Mouse (Mus musculus): Measurements from ENCODE around the gene Stard9.

DNA sequence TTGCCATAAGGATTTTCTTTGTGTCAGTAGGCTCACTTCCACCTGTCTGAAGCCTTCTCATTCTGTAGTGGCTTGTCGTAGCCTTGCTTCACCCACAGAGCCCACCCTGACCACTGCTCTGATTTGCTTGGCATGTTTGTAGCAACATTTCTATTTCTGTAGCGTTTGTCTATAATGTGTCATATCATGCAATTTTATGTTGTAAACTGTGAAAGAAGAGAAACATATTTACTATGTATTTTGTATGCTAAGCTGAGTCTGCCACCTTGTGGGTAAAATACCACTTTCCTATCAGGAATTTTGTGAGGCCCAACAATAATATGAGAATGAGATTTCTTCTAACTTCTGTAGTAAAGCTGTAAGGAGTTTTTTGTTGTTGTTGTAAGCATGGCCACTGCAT, 41.3 kb downstream of the Stard9 start:
- TF ChIP-seq EP300 (IDR thresholded peaks at IDR 0.05; ENCODE audit: low read depth) (no peak), CTCF (IDR thresholded peaks at IDR 0.05; ENCODE audit: low read depth) (peak; percentile 50)
